Mouse (Mus musculus) CH12.LX (cell line): ENCODE data around the gene Psme1. TPM values are rescaled to one million over a fixed set of nuclear protein-coding genes. Genes with fewer than 3 reads are reported as not detected.

Source experiments
- DNase-seq: peaks from one replicate; pipeline ENCODE4 v3.0.0-alpha.2; 2013; ENCODE audit errors: extremely low read depth
- H3K27ac ChIP-seq: 2 replicates; pipeline ENCODE4 v1.5.1; 2012; ENCODE audit warnings: low read depth, mild to moderate bottlenecking, control low read depth, moderate library complexity; ENCODE audit not compliant: insufficient read depth
- H3K27me3 ChIP-seq: replicated peaks from 2 replicates; pipeline ENCODE3; 2012; ENCODE audit warnings: inconsistent platforms
- H3K36me3 ChIP-seq, 2 experiments: replicated peaks in 1 of 2; 2 replicates each; pipeline versions ENCODE3 to v1.6.1; 2012; ENCODE audit warnings: inconsistent platforms in 1 of 2, low read length in 1 of 2, mild to moderate bottlenecking in 1 of 2, mixed read lengths in 1 of 2, moderate library complexity in 1 of 2; ENCODE audit not compliant: control insufficient read depth in 1 of 2, insufficient read depth in 1 of 2
- H3K4me1 ChIP-seq, 2 experiments: 2 replicates each; pipeline ENCODE4 v1.6.1; 2012; ENCODE audit warnings: inconsistent platforms in 1 of 2, moderate library complexity in 1 of 2; ENCODE audit not compliant: insufficient read depth in 2 of 2, control insufficient read depth in 1 of 2
- H3K4me2 ChIP-seq: 2 replicates; pipeline ENCODE4 v1.6.1; 2012; ENCODE audit warnings: low read depth, mild to moderate bottlenecking, control low read depth; ENCODE audit not compliant: poor library complexity, insufficient read depth, severe bottlenecking
- H3K4me3 ChIP-seq, 3 experiments: fragments of 150-350 bp in 1 of 3; sonication (generic) in 1 of 3; replicated peaks in 1 of 3; 2 replicates each; pipeline versions ENCODE3 to v1.5.1; 2011 to 2012; ENCODE audit warnings: low read depth in 2 of 3, low read length in 2 of 3, mild to moderate bottlenecking in 2 of 3, moderate library complexity in 2 of 3, control low read depth in 1 of 3, improper control_type of control experiment in 1 of 3, inconsistent platforms in 1 of 3, mixed read lengths in 1 of 3; ENCODE audit not compliant: poor library complexity in 1 of 3
- H3K79me2 ChIP-seq: replicated peaks from 2 replicates; pipeline ENCODE4 v1.6.1; 2012; ENCODE audit warnings: mild to moderate bottlenecking, moderate library complexity; ENCODE audit not compliant: control insufficient read depth, poor library complexity, insufficient read depth, severe bottlenecking; ENCODE audit errors: extremely low read depth
- H3K9ac ChIP-seq: 2 replicates; pipeline ENCODE4 v1.6.1; 2012; ENCODE audit warnings: low read depth, mild to moderate bottlenecking, control low read depth, moderate library complexity; ENCODE audit not compliant: insufficient read depth
- H3K9me3 ChIP-seq: replicated peaks from 2 replicates; pipeline ENCODE3; 2012; ENCODE audit warnings: low read length, inconsistent platforms, mixed read lengths
- BHLHE40 ChIP-seq: IDR thresholded peaks from 2 replicates; pipeline ENCODE4 v1.6.1; 2011; ENCODE audit warnings: mild to moderate bottlenecking, low read depth, low read length, improper control_type of control experiment
- CHD1 ChIP-seq: IDR thresholded peaks from 2 replicates; pipeline ENCODE4 v1.6.1; 2012; ENCODE audit warnings: low read depth, low read length, improper control_type of control experiment, inconsistent platforms
- CHD2 ChIP-seq: IDR thresholded peaks from 2 replicates; pipeline ENCODE4 v1.6.1; 2011; ENCODE audit warnings: low read length, improper control_type of control experiment
- CTCF ChIP-seq, 2 experiments: IDR thresholded peaks in 1 of 2; conservative IDR thresholded peaks in 1 of 2; 2 replicates each; pipeline ENCODE4 v1.5.1; 2011 to 2012; ENCODE audit warnings: low read depth in 2 of 2, low read length in 2 of 2, improper control_type of control experiment in 1 of 2, inconsistent platforms in 1 of 2, mild to moderate bottlenecking in 1 of 2, moderate library complexity in 1 of 2
- E2F4 ChIP-seq: IDR thresholded peaks from 2 replicates; pipeline ENCODE4 v1.6.1; 2011; ENCODE audit warnings: low read depth, low read length, improper control_type of control experiment; ENCODE audit not compliant: insufficient replicate concordance
- ELF1 ChIP-seq: IDR thresholded peaks from 2 replicates; pipeline ENCODE4 v1.6.1; 2014; ENCODE audit warnings: low read depth, mild to moderate bottlenecking, inconsistent platforms, low read length, improper control_type of control experiment
- EP300 ChIP-seq: IDR thresholded peaks from 2 replicates; pipeline ENCODE4 v1.6.1; 2011; ENCODE audit warnings: low read length, improper control_type of control experiment
- ETS1 ChIP-seq: conservative IDR thresholded peaks from 2 replicates; pipeline ENCODE4 v1.6.1; 2012; ENCODE audit warnings: low read depth, mild to moderate bottlenecking, inconsistent platforms, low read length, improper control_type of control experiment, moderate library complexity
- GABPA ChIP-seq: IDR thresholded peaks from 2 replicates; pipeline ENCODE4 v1.6.1; 2012; ENCODE audit warnings: low read depth, low read length, improper control_type of control experiment, inconsistent platforms; ENCODE audit not compliant: insufficient replicate concordance
- HCFC1 ChIP-seq: IDR thresholded peaks from 2 replicates; pipeline ENCODE4 v1.6.1; 2012; ENCODE audit warnings: low read depth, mild to moderate bottlenecking, inconsistent platforms, low read length, improper control_type of control experiment
- IRF4 ChIP-seq: IDR thresholded peaks from 2 replicates; pipeline ENCODE4 v1.6.1; 2014; ENCODE audit warnings: low read depth, mild to moderate bottlenecking, inconsistent platforms, low read length, improper control_type of control experiment
- JUN ChIP-seq: IDR thresholded peaks from 2 replicates; pipeline ENCODE4 v1.6.1; 2011; ENCODE audit warnings: low read depth, mild to moderate bottlenecking, low read length, improper control_type of control experiment, moderate library complexity; ENCODE audit not compliant: insufficient read depth
- JUND ChIP-seq: conservative IDR thresholded peaks from 2 replicates; pipeline ENCODE4 v1.6.1; 2011; ENCODE audit warnings: low read depth, low read length, improper control_type of control experiment
- KAT2A ChIP-seq: IDR thresholded peaks from 2 replicates; pipeline ENCODE4 v1.6.1; 2012; ENCODE audit warnings: low read length, improper control_type of control experiment, inconsistent platforms; ENCODE audit not compliant: insufficient replicate concordance
- MAFK ChIP-seq: IDR thresholded peaks from 2 replicates; pipeline ENCODE4 v1.6.1; 2011; ENCODE audit warnings: low read length, improper control_type of control experiment; ENCODE audit not compliant: insufficient replicate concordance
- MAX ChIP-seq: IDR thresholded peaks from 2 replicates; pipeline ENCODE4 v1.6.1; 2011; ENCODE audit warnings: low read length, improper control_type of control experiment
- MAZ ChIP-seq: IDR thresholded peaks from 2 replicates; pipeline ENCODE4 v1.6.1; 2012; ENCODE audit warnings: low read depth, mild to moderate bottlenecking, inconsistent platforms, low read length, improper control_type of control experiment, moderate library complexity
- MEF2A ChIP-seq: IDR thresholded peaks from 2 replicates; pipeline ENCODE4 v1.6.1; 2014; ENCODE audit warnings: low read depth, mild to moderate bottlenecking, inconsistent platforms, low read length, improper control_type of control experiment, borderline replicate concordance
- MXI1 ChIP-seq: IDR thresholded peaks from 2 replicates; pipeline ENCODE4 v1.6.1; 2011; ENCODE audit warnings: mild to moderate bottlenecking, low read depth, low read length, improper control_type of control experiment
- MYC ChIP-seq: IDR thresholded peaks from 2 replicates; pipeline ENCODE4 v1.6.1; 2011; ENCODE audit warnings: low read depth, mild to moderate bottlenecking, improper control_type of control experiment, low read length
- NELFE ChIP-seq: IDR thresholded peaks from 2 replicates; pipeline ENCODE4 v1.6.1; 2011; ENCODE audit warnings: low read depth, low read length, improper control_type of control experiment
- NRF1 ChIP-seq: IDR thresholded peaks from 2 replicates; pipeline ENCODE4 v1.6.1; 2014; ENCODE audit warnings: low read depth, mild to moderate bottlenecking, inconsistent platforms, low read length, improper control_type of control experiment, moderate library complexity
- PAX5 ChIP-seq: IDR thresholded peaks from 2 replicates; pipeline ENCODE4 v1.6.1; 2012; ENCODE audit warnings: low read length, inconsistent platforms, mixed read lengths
- POLR2A ChIP-seq: IDR thresholded peaks from 2 replicates; pipeline ENCODE4 v1.6.1; 2011; ENCODE audit warnings: low read depth, mild to moderate bottlenecking, improper control_type of control experiment, low read length
- POLR2AphosphoS2 ChIP-seq: IDR thresholded peaks from 2 replicates; pipeline ENCODE4 v1.6.1; 2011; ENCODE audit warnings: low read depth, low read length, improper control_type of control experiment
- RAD21 ChIP-seq: IDR thresholded peaks from 2 replicates; pipeline ENCODE4 v1.6.1; 2011; ENCODE audit warnings: low read depth, mild to moderate bottlenecking, low read length, improper control_type of control experiment, moderate library complexity
- RCOR1 ChIP-seq: conservative IDR thresholded peaks from 2 replicates; pipeline ENCODE4 v1.6.1; 2012; ENCODE audit warnings: low read depth, mild to moderate bottlenecking, inconsistent platforms, low read length, improper control_type of control experiment
- SIN3A ChIP-seq: IDR thresholded peaks from 2 replicates; pipeline ENCODE4 v1.6.1; 2012; ENCODE audit warnings: low read length, improper control_type of control experiment, inconsistent platforms
- SMC3 ChIP-seq: IDR thresholded peaks from 2 replicates; pipeline ENCODE4 v1.6.1; 2011; ENCODE audit warnings: low read depth, low read length, improper control_type of control experiment
- TBP ChIP-seq: conservative IDR thresholded peaks from 2 replicates; pipeline ENCODE4 v1.6.1; 2011; ENCODE audit warnings: low read depth, low read length, improper control_type of control experiment
- TCF12 ChIP-seq: IDR thresholded peaks from 2 replicates; pipeline ENCODE4 v1.6.1; 2014; ENCODE audit warnings: low read depth, mild to moderate bottlenecking, inconsistent platforms, low read length, improper control_type of control experiment
- UBTF ChIP-seq: IDR thresholded peaks from 2 replicates; pipeline ENCODE4 v1.6.1; 2012; ENCODE audit warnings: low read depth, mild to moderate bottlenecking, inconsistent platforms, low read length, improper control_type of control experiment, moderate library complexity
- USF1 ChIP-seq: IDR thresholded peaks from 2 replicates; pipeline ENCODE4 v1.6.1; 2014; ENCODE audit warnings: low read depth, mild to moderate bottlenecking, inconsistent platforms, low read length, improper control_type of control experiment
- USF2 ChIP-seq: conservative IDR thresholded peaks from 2 replicates; pipeline ENCODE4 v1.6.1; 2011; ENCODE audit warnings: low read depth, low read length, improper control_type of control experiment
- ZC3H11A ChIP-seq: IDR thresholded peaks from 2 replicates; pipeline ENCODE4 v1.6.1; 2012; ENCODE audit warnings: low read depth, mild to moderate bottlenecking, inconsistent platforms, low read length, improper control_type of control experiment
- ZKSCAN1 ChIP-seq: IDR thresholded peaks from 2 replicates; pipeline ENCODE4 v1.6.1; 2012; ENCODE audit warnings: low read depth, inconsistent platforms, low read length, improper control_type of control experiment, borderline replicate concordance
- ZMIZ1 ChIP-seq: IDR thresholded peaks from 2 replicates; pipeline ENCODE4 v1.6.1; 2012; ENCODE audit warnings: low read depth, mild to moderate bottlenecking, inconsistent platforms, low read length, improper control_type of control experiment
- ZNF384 ChIP-seq: IDR thresholded peaks from 2 replicates; pipeline ENCODE4 v1.6.1; 2012; ENCODE audit warnings: low read depth, low read length, improper control_type of control experiment, inconsistent platforms
- dilution Hi-C: fragments of 300-500 bp; cut with MboI; formaldehyde crosslinking; loops from 2 replicates; pipeline ENCODE4 v1.14.3; 2020; ENCODE audit warnings: low sequenced_read_pairs; ENCODE audit not compliant: extremely low pct_unique_long_range_greater_than_20kb, extremely low pct_ligation_motif_present
- in situ Hi-C: fragments of 300-500 bp; cut with MboI; formaldehyde crosslinking; loops from 3 replicates; pipeline ENCODE4 v1.14.3; 2019; ENCODE audit warnings: low sequenced_read_pairs, low pct_ligation_motif_present, low pct_unique_long_range_greater_than_20kb, mixed read lengths
- polyA plus RNA-seq: library from polyadenylated mRNA; unstranded; fragments of >175 nt; gene quantifications from 2 replicates; pipeline ENCODE4 v1.2.1, GENCODE M21; 2012; ENCODE audit warnings: low read depth; ENCODE audit not compliant: insufficient read length
- total RNA-seq, 2 experiments: library from RNA; depleted of rRNA; stranded (reverse); fragments of 300-350 nt in 1 of 2; fragments of >200 nt in 1 of 2; gene quantifications; 2 replicates each; pipeline ENCODE4 v1.2.3; 2012 to 2014

The Psme1 gene
- 292 and 335 TPM in 2 replicates for total RNA-seq (2012; rRNA removed)
- total RNA-seq (2014; rRNA removed), result 338 and 377 TPM in 2 replicates
- 638 and 740 TPM in 2 replicates for polyA plus RNA-seq

- H3K27ac ChIP-seq, result peak within 1 kb of the TSS; percentile 77
- H3K27me3 ChIP-seq, result no peaks in the 10 kb centered on the region
- peaks cover 13 to 34% of the 10 kb centered on the region in 2 experiments for H3K4me1 ChIP-seq
- H3K9ac ChIP-seq, result peak within 1 kb of the TSS; percentile 83
- H3K36me3 ChIP-seq, result peaks cover 19 to 33% of the 10 kb centered on the region in 2 experiments
- H3K4me3 ChIP-seq, result peak within 1 kb of the TSS; percentile 75 to 96 (median 95)
- peak within 1 kb of the TSS; percentile 92 for H3K4me2 ChIP-seq
- in situ Hi-C loops, result no loop called here
- peak; percentile 86 for DNase-seq
- no peaks in the 10 kb centered on the region for H3K9me3 ChIP-seq
- 0 out of 2 replicates have a peak, but pooled peaks have one; percentile 23 for TF ChIP-seq E2F4
- no peak for TF ChIP-seq CTCF (conservative IDR thresholded peaks at IDR 0.05 in 1 of 2, IDR thresholded peaks at IDR 0.05 in 1 of 2; ENCODE audit: low read depth in 2 of 2, low read length in 2 of 2)
- TF ChIP-seq RAD21, result no peak
- TF ChIP-seq JUN, result no peak
- TF ChIP-seq ZMIZ1, result peak; percentile 73; the same call in 1 of the 2 replicates
- 0 out of 2 replicates have a peak, but pooled peaks have one; percentile 35 for TF ChIP-seq UBTF
- no peak for TF ChIP-seq ZKSCAN1
- TF ChIP-seq ETS1, result peak; percentile 50
- no peak for TF ChIP-seq MAFK
- TF ChIP-seq BHLHE40, result peak; percentile 49
- no peak for TF ChIP-seq PAX5
- no peak for TF ChIP-seq GABPA
- TF ChIP-seq SMC3, result no peak
- no peak for TF ChIP-seq ZC3H11A
- 0 out of 2 replicates have a peak, but pooled peaks have one; percentile 19 for TF ChIP-seq CHD2
- TF ChIP-seq RCOR1, result no peak
- no peak for TF ChIP-seq KAT2A
- TF ChIP-seq TBP, result peak; percentile 68
- no peak for TF ChIP-seq JUND
- TF ChIP-seq POLR2A, result peak; percentile 71
- TF ChIP-seq USF1, result no peak
- TF ChIP-seq SIN3A, result peak; percentile 74
- TF ChIP-seq IRF4, result peak; percentile 83
- TF ChIP-seq CHD1, result no peak
- TF ChIP-seq MYC, result peak; percentile 78
- TF ChIP-seq HCFC1, result peak; percentile 64; the same call in 1 of the 2 replicates
- TF ChIP-seq MEF2A, result peak; percentile 26; the same call in 1 of the 2 replicates
- peak; percentile 85 for TF ChIP-seq ELF1
- no peak for TF ChIP-seq USF2
- no peak; the same call in 1 of the 2 replicates for TF ChIP-seq EP300
- TF ChIP-seq MAX, result peak; percentile 57; the same call in 1 of the 2 replicates
- TF ChIP-seq MXI1, result peak; percentile 85; the same call in 1 of the 2 replicates
- peak; percentile 45; the same call in 1 of the 2 replicates for TF ChIP-seq TCF12
- TF ChIP-seq ZNF384, result no peak
- TF ChIP-seq POLR2AphosphoS2, result no peak
- TF ChIP-seq NELFE, result peak; percentile 87
- TF ChIP-seq MAZ, result peak; percentile 81
- no peak for TF ChIP-seq NRF1
- TF ChIP-seq, all 38 proteins: peak for 19
- peaks cover 12% of the 10 kb centered on the region for H3K79me2 ChIP-seq
- dilution Hi-C loops, result no loop called here
Measured at GRCm38 (mm10) chr14:55577871-55578667, at the start of gene Psme1. Gene Psme1 (plus strand): TSS chr14:55578123.
